Mouse (Mus musculus) liver, adult 2 months (tissue): Measurements from ENCODE around the gene Prkd2.

ENCODE experiments used
- CTCF ChIP-seq: fragments of 200-500 bp; IDR thresholded peaks from 2 replicates; pipeline ENCODE4 v1.5.1; 2011; ENCODE audit warnings: low read depth, low read length, control low read depth
- POLR2A ChIP-seq: fragments of 200-500 bp; IDR thresholded peaks from 2 replicates; pipeline ENCODE4 v1.6.1; 2011; ENCODE audit warnings: low read length, control low read depth; ENCODE audit not compliant: insufficient read depth; ENCODE audit errors: extremely low read depth

- TF ChIP-seq CTCF (peak; percentile 93), POLR2A (no peak)
These were observed 52.3 kb downstream of the Prkd2 start for GRCm38 (mm10) chr7:16895000-16895399.
